Mouse (Mus musculus): ENCODE measurements around the gene Uqcc2.

GRCm38 (mm10) chr17:27181666-27182065 is 48.0 kb upstream of the Uqcc2 start:
- TF ChIP-seq CTCF (conservative IDR thresholded peaks at IDR 0.05; ENCODE audit: insufficient read depth, insufficient read length, low read depth, low read length) (peak; percentile 39; the same call in 1 of the 2 replicates), POLR2A (IDR thresholded peaks at IDR 0.05; ENCODE audit: low read depth, low read length) (no peak)
